Mouse (Mus musculus) mouse trophoblast stem cell (cell line): ENCODE measurements around the gene Prss8.
"Not testable (repeated sequence)": the region's sequence is repeated elsewhere in the genome, so short reads cannot be mapped to it uniquely, and the experiment has no call there.

Source experiments
- in situ Hi-C, 2 experiments: fragments of 300-500 bp; cut with MseI, MboI; formaldehyde crosslinking; loops; 2 replicates in 1 of 2; 3 replicates in 1 of 2; pipeline ENCODE4 v1.15.1; 2025

Prss8 gene

DNA sequence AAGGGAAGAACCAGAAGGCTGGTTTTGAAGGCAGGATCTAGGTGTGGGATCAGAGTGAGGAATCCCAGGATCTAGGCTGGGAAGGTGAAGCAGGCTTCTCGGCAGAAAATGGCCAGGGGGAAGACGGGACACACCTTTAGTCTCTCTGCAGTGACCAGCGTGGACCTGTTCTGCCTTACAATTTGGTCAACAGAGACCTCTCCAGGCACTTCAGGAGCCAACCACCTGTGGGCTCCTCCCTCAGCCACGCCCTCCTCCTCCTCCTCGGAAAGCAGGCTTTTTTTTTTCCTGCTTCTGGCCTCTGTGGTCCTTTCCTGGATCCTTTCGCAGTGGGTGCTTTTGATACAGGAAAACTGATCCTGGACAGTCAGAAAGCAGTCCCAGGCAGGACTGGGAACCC, at the start of gene Prss8:
Gene Prss8, minus strand, starts transcription at position 182 of the 400 bp plus-strand sequence.
- in situ Hi-C loops = no loop called here

DNA sequence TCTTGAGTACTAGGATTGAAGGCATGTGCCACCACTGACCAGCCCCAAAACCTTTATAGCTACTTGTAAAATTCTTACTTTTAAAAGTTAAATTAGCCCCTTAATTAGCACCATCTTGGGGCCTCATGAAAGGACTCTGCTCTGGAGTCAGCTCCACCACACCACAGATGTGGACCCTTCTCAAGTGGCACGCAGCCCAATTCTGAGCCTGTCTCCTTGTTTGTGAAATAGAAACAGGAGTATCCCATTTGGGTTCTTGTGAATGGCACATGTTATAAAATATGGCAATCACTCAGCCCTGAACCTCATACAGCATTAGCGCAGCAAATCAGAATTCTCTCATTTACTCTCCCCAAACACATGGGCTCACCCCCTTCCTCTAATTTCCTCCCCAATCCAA, 49.0 kb upstream of the Prss8 start:
- in situ Hi-C loops = no loop called here

GRCm38 (mm10) chr7:127974413-127974930, 44.6 kb upstream of the Prss8 start:
- in situ Hi-C loops = no loop called here

DNA sequence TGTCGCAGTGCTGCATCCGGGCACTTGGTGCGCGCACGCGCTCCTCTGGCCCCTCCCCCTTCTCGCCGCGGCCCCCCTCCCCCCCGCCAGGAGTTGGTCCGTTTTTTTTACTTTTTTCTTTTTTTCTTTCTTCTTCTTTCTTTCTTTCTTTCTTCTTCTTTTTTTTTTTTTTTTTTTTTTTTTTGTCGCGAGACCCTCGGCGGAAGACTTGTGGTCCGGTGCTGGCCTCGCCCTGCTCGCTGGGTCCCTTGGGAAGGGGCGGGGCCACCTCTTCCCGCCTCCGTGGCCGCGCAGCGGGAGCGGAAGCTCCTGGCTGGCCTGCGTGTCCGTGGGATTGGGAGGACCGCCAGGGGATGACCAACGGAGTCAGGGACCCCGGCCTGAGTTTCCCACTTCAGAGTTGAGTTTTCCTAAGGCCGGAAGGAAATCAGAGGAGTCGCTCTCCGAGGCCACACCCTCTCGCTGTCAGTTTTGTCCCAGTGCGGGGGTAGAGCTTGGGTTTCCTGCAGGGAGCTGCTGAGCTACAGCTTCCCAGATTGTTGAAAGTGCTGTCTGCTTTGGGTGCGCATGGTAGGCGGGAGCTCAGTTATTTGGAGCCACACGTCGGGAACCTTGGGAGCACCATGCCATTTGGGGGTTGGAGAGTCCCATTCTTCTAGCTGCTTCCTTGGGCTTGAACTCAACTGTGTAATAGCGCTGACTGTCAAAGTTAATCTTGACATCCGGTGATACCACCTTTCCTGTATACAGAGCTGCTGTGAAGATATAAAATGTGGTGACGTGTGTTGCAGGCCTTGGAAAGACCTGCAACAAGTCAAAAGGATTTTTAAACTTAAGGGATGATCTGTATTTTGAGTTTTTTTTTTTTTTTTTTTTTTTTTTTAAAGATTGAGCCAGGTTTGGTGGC, 38.3 kb upstream of the Prss8 start:
- in situ Hi-C loops = no loop called here

DNA sequence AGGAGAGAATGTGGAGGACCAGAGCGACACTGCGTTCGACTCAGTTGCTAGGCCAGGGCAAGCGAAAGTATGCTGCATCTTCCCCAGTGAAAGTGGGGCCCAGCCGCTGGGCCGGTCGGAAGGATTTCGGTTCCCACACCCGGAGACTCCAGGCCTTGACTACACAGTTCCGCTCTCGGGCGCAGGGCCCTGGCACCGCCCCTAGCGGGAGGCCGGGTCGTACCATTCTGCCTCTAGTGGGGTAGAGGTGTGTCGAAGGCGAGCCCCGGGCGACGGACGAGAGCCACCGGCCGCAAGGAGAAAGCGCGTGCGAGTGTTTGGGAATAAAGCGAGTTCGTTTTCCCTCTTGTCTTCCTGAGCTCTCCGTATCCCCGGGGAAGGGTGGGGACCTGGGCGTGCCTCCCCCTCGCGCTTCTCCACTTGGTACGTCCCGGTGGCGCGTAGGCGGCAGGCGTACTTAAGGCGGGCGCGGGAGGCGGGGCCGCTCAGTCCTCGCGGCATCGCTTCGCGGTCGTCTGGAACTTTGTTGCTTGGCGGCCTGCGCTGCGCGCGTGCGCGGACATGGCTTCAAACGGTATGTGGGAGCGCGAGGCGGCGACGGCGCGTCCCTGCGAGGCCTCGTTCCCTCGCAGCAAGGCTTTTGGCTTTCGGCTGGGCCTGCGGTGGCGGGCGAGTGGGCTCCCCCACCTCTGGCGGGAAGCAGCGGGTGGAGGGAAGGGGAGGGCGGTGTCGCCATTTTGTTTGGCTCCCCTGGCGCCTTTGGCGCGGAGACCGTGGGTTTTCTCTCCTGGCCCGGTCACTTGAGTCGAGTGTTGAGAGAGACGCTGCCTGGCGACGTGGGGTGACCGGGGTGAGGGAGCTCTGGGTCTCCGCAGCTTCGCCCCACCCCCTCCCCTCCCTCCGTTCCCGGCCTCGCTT, 37.4 kb upstream of the Prss8 start, which contains the start of gene Fus:
Gene Fus, plus strand, starts transcription at position 454 of the 918 bp plus-strand sequence.
- in situ Hi-C loops = no loop called here

GRCm38 (mm10) chr7:127966371-127966918, 36.5 kb upstream of the Prss8 start:
- in situ Hi-C loops = no loop called here

- in situ Hi-C loops = no loop called here
These were observed 29.5 kb upstream of the Prss8 start for GRCm38 (mm10) chr7:127959364-127959763.

GRCm38 (mm10) chr7:127952864-127953581, 23.1 kb upstream of the Prss8 start:
- in situ Hi-C loops = no loop called here

DNA sequence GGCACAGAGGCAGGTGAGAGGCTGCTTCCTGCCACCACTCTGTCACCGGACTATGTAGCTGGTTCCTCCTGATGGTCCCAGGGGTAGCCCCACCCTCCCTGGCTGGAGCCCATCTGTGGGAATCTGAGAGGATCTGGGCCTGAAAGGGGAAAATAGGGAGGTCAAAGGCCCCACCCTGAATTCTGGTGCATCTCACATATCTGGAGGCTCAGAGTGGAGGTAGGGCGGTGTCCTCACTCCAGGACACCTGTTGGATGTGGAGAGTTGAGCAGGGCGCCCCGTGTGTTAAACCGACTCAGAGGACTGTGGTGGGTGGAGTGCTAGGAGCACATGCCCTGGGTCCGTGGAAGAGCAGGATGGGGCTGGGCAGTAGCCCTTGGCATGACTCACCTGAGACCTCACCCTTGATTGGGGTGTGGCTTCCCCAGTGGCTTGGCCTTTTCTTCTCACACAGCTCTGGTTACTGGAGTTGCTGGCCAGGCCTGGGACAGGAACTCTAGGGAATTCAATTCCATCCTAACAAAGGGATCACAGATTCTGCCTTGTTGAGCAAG, 16.6 kb upstream of the Prss8 start, which contains the start of gene Prss36:
Gene Prss36, minus strand, starts transcription at position 256 of the 554 bp plus-strand sequence.
- in situ Hi-C loops = no loop called here

GRCm38 (mm10) chr7:127944614-127945013, 14.7 kb upstream of the Prss8 start:
- in situ Hi-C loops = no loop called here

DNA sequence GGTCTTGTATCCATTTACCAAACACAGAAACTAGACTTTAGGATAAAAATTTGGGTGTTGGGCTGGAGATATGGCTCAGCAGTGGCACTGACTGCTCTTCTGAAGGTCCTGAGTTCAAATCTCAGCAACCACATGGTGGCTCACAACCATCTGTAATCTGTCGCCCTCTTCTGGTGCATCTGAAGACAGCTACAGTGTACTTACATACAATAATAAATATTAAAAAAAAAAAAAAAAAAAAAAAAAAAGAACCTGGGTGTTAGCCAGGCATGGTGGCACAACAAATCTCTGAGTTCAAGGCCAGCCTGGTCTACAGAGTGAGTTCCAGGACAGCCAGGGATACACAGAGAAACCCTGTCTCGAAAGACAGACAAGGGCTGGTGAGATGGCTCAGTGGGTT, 12.2 kb upstream of the Prss8 start:
- in situ Hi-C loops = not testable (repeated sequence)

GRCm38 (mm10) chr7:127936216-127936884, 6.4 kb upstream of the Prss8 start:
- in situ Hi-C loops = no loop called here

DNA sequence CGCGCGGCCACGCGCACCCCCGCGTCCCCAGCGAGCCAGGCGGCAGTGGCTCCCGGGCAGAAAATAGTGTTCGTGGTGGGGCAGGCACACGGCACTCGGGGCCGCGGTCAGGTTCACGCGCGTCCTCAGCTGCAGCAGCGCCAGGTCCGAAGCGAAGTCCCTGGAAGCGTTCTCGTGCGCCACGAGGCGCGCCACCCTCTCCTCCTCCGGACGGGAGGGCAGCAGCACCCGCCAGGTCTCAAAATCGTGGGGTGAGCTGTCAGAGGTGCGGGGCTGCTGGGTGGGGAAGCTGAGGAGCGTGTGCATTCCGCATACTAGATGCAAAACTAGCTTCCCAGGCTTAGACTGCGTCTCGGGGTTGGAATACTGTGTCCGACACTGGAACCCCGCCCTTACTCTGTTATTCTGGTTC, 5.8 kb upstream of the Prss8 start:
- in situ Hi-C loops = no loop called here

GRCm38 (mm10) chr7:127935028-127935722, 5.3 kb upstream of the Prss8 start:
- in situ Hi-C loops = no loop called here

- in situ Hi-C loops = no loop called here
These were observed 4.2 kb upstream of the Prss8 start for GRCm38 (mm10) chr7:127934075-127934474.

DNA sequence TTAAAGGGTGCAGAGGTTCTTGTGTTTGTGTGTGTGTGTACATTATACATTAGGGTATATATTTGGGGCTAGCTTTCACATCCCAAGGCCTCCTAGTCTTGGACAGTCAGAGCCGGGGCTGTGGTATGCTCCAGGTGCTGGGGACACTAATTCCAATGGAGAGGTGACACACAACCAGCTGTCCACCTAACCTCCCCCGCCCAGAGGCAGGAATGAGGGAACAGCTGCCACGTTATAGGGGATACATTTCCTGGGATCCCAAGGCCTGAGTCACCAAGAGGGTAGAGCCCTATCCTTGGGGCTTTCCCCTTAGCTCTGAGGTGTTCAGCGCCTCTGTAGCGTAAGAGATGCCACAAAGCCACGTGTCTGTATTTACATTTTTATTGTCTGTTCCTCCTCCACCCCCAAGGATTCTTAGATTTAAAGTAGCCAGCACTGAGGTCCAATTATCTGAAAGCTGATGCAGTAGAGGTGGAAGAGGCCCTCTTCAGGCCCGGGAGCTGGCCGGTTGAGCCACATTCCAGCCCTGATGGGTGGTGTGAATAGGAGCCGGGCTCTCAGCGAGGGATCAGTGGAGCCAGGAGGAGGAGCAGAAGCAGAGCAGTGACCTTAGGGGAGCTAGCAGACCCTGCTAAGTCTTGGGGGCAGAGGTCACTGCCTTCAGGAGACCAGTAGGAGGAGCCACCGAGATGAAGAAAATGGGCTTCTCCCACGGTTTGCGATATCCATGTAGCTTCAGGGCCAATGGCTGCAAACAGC, 2.5 kb upstream of the Prss8 start:
- in situ Hi-C loops = no loop called here

DNA sequence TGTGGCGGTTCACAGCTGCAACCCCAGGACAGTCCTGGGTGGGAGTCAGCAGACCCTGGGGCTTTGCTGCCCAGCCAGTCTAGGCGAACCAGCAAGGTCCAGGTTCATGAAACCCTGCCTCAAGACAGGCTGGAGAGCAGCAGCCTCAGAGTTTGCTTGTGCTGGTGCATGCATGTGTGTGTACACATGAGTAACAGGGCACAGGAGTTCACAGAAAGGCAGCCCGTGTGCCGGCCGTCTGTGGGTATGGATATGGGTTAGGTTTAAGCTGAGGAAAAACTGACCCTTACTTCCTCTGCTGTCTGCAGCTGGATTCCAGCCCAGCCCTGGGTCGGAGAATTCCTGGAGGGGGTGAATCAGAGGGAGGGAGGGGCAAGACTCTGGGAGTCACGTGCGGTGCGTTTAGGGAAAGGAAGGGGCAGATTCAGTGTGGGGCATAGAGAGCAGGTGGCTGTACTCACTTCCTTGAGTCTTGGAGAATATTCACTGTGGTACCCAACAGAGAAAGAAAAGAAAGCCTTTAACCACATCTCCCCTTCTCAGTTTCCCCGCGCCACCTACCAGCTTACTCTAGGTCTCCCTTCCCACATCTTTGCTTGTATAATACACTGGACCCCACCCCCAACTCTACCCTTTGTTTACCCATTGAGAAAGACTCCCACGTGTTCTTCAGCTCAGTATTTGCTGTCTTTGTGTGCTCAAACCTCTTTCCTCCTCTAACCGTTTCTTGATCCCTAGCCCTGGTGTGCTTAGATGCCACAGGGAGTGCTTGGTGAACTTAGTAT, 1.6 kb upstream of the Prss8 start:
- in situ Hi-C loops = no loop called here

DNA sequence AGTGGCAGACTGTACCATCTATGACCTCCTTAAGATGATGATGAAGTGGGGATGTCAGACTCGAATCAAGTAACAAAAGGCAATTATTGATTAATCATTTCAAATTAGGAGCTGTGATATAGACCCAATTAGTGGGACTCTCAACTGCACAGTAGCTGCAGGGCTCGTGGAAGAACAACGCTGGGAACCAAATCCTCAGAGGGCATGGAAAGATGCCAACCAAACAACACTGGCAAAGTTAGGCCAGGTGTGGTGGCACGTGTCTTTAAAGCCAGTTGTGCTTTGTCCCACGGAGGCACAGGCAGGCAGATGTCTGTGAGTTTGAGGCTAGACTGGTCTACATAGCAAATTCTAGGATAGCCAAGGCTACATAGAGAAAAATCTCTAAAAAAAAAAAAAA, 732 bp upstream of the Prss8 start:
- in situ Hi-C loops = no loop called here
